Mouse (Mus musculus) hindbrain, embryonic 11.5 days (tissue): ENCODE results near the gene Serpinb1b. TPM values are rescaled to one million over a fixed set of nuclear protein-coding genes. Genes with fewer than 3 reads are reported as not detected.

Source experiments
- ATAC-seq: fragments of 200-750 bp; cut with Nextera tagmentation; 2 replicates; pipeline ENCODE4 v1.8.0; 2017; ENCODE audit warnings: mild to moderate bottlenecking, moderate TSS enrichment, moderate library complexity; ENCODE audit not compliant: low FRiP score
- DNase-seq: peaks from one replicate; pipeline ENCODE4 v3.0.0-alpha.2; 2015; ENCODE audit warnings: low spot score
- H3K27ac ChIP-seq: fragments of 300-500 bp; sonication (generic); 2 replicates; pipeline ENCODE4 v1.5.1; 2014; ENCODE audit warnings: mild to moderate bottlenecking, low read depth, low read length
- H3K27me3 ChIP-seq: fragments of 300-500 bp; sonication (generic); 2 replicates; pipeline ENCODE4 v1.6.1; 2014; ENCODE audit warnings: mild to moderate bottlenecking, low read length, moderate library complexity, mixed read lengths; ENCODE audit not compliant: control insufficient read depth, insufficient read depth
- H3K36me3 ChIP-seq: fragments of 300-500 bp; sonication (generic); 2 replicates; pipeline ENCODE4 v1.6.1; 2014; ENCODE audit warnings: mild to moderate bottlenecking, low read length, moderate library complexity, mixed read lengths; ENCODE audit not compliant: control insufficient read depth, insufficient read depth
- H3K4me1 ChIP-seq: fragments of 300-500 bp; sonication (generic); replicated peaks from 2 replicates; pipeline ENCODE4 v1.6.1; 2014; ENCODE audit warnings: low read length, mixed read lengths; ENCODE audit not compliant: control insufficient read depth, insufficient read depth
- H3K4me2 ChIP-seq: fragments of 300-500 bp; sonication (generic); replicated peaks from 2 replicates; pipeline ENCODE4 v1.6.1; 2014; ENCODE audit warnings: mild to moderate bottlenecking, low read depth, low read length
- H3K4me3 ChIP-seq: fragments of 300-500 bp; sonication (generic); 2 replicates; pipeline ENCODE4 v1.5.1; 2014; ENCODE audit warnings: low read depth, low read length
- H3K9ac ChIP-seq: fragments of 300-500 bp; sonication (generic); 2 replicates; pipeline ENCODE4 v1.6.1; 2014; ENCODE audit warnings: low read depth, low read length
- H3K9me3 ChIP-seq: fragments of 300-500 bp; sonication (generic); 2 replicates; pipeline ENCODE4 v1.6.1; 2016; ENCODE audit warnings: low read length; ENCODE audit not compliant: control insufficient read depth
- WGBS: fragments of 180-500 bp; shearing (Covaris S2); extraction: QIAGEN DNeasy Blood & Tissue Kit; methylation state at CpG from one replicate; pipeline ENCODE4 v1.1.7; 2014; 5-methylcytosine and 5-hydroxymethylcytosine counted together
- polyA plus RNA-seq: library from polyadenylated mRNA; unstranded; fragments of >200 nt; fragmentation: Nextera tagmentation; extraction: Ambion mirVana; gene quantifications from 2 replicates; pipeline ENCODE4 v1.2.1, GENCODE M21; 2014

Gene Serpinb1b
- polyA plus RNA-seq, 1 experiment from 2014 or later, result 4.1 TPM

GRCm38 (mm10) chr13:33067387-33067977 lies 10.9 kb upstream of the Serpinb1b start:
- 79% methylated on average over 1 of the region's 1 CpGs for WGBS
- H3K4me1 ChIP-seq, result no peaks in the 10 kb centered on the region
- ATAC-seq (no peak), DNase-seq (no peak)
- H3K4me2 ChIP-seq, result no peak overlapping the region
- H3K9ac ChIP-seq, result no peak overlapping the region
- H3K27ac ChIP-seq, result no peak overlapping the region
- H3K27me3 ChIP-seq, result no peaks in the 10 kb centered on the region
- no peak overlapping the region for H3K4me3 ChIP-seq
- no peaks in the 10 kb centered on the region for H3K36me3 ChIP-seq
- no peaks in the 10 kb centered on the region for H3K9me3 ChIP-seq

- Histone ChIP-seq H3K27me3 (no peaks in the 10 kb centered on the region), H3K9me3 (no peaks in the 10 kb centered on the region), H3K4me1 (no peaks in the 10 kb centered on the region), H3K4me3 (no peak overlapping the region), H3K9ac (no peak overlapping the region), H3K36me3 (no peaks in the 10 kb centered on the region), H3K4me2 (no peak overlapping the region), H3K27ac (no peak overlapping the region)
- 89% methylated on average over 3 of the region's 3 CpGs for WGBS
- DNase-seq (no peak), ATAC-seq (no peak)
Measured at GRCm38 (mm10) chr13:33068164-33068563, 10.2 kb upstream of the Serpinb1b start.

- no peak overlapping the region for H3K9ac ChIP-seq
- no peaks in the 10 kb centered on the region for H3K9me3 ChIP-seq
- H3K4me1 ChIP-seq, result no peaks in the 10 kb centered on the region
- 76% methylated on average over 5 of the region's 5 CpGs for WGBS
- ATAC-seq (no peak), DNase-seq (no peak)
- no peaks in the 10 kb centered on the region for H3K36me3 ChIP-seq
- no peak overlapping the region for H3K4me2 ChIP-seq
- H3K27me3 ChIP-seq, result no peaks in the 10 kb centered on the region
- no peak overlapping the region for H3K27ac ChIP-seq
- H3K4me3 ChIP-seq, result no peak overlapping the region
Measured at GRCm38 (mm10) chr13:33071776-33072175, 6.6 kb upstream of the Serpinb1b start.

- Histone ChIP-seq H3K27me3 (no peaks in the 10 kb centered on the region), H3K4me3 (no peak overlapping the region), H3K4me1 (no peaks in the 10 kb centered on the region), H3K9ac (no peak overlapping the region), H3K36me3 (no peaks in the 10 kb centered on the region), H3K9me3 (no peaks in the 10 kb centered on the region), H3K4me2 (no peak overlapping the region), H3K27ac (no peak overlapping the region)
- DNase-seq, result peak; percentile 29
- no peak for ATAC-seq
Measured at GRCm38 (mm10) chr13:33074029-33074428, 4.3 kb upstream of the Serpinb1b start.

- Histone ChIP-seq H3K4me1 (no peaks in the 10 kb centered on the region), H3K27me3 (no peaks in the 10 kb centered on the region), H3K9ac (no peak overlapping the region), H3K9me3 (no peaks in the 10 kb centered on the region), H3K4me3 (no peak overlapping the region), H3K36me3 (no peaks in the 10 kb centered on the region), H3K4me2 (no peak overlapping the region), H3K27ac (no peak overlapping the region)
- DNase-seq (no peak), ATAC-seq (no peak)
- WGBS, result 86% methylated on average over 3 of the region's 3 CpGs
Measured at GRCm38 (mm10) chr13:33076247-33076646, 2.1 kb upstream of the Serpinb1b start.

GRCm38 (mm10) chr13:33077026-33077685 lies 1.2 kb upstream of the Serpinb1b start:
- ATAC-seq (no peak), DNase-seq (no peak)
- Histone ChIP-seq H3K27me3 (no peaks in the 10 kb centered on the region), H3K36me3 (no peaks in the 10 kb centered on the region), H3K4me2 (no peak overlapping the region), H3K4me1 (no peaks in the 10 kb centered on the region), H3K9me3 (no peaks in the 10 kb centered on the region), H3K9ac (no peak overlapping the region), H3K4me3 (no peak overlapping the region), H3K27ac (no peak overlapping the region)
- WGBS, result 90% methylated on average over 10 of the region's 10 CpGs

- DNase-seq (peak; percentile 22), ATAC-seq (peak; percentile 71)
- no peaks in the 10 kb centered on the region for H3K27me3 ChIP-seq
- no peak overlapping the region for H3K4me2 ChIP-seq
- H3K9me3 ChIP-seq, result no peaks in the 10 kb centered on the region
- H3K36me3 ChIP-seq, result no peaks in the 10 kb centered on the region
- no peaks in the 10 kb centered on the region for H3K4me1 ChIP-seq
- H3K9ac ChIP-seq, result no peak overlapping the region
- H3K27ac ChIP-seq, result no peak overlapping the region
- no peak overlapping the region for H3K4me3 ChIP-seq
- WGBS, result 31% methylated on average over 6 of the region's 6 CpGs
Measured at GRCm38 (mm10) chr13:33079391-33079790, 1.0 kb downstream of the Serpinb1b start.

- no peaks in the 10 kb centered on the region for H3K27me3 ChIP-seq
- 15% methylated on average over 3 of the region's 3 CpGs for WGBS
- H3K4me2 ChIP-seq, result no peak overlapping the region
- no peak overlapping the region for H3K9ac ChIP-seq
- no peaks in the 10 kb centered on the region for H3K36me3 ChIP-seq
- H3K4me1 ChIP-seq, result no peaks in the 10 kb centered on the region
- ATAC-seq, result no peak
- H3K27ac ChIP-seq, result no peak overlapping the region
- H3K4me3 ChIP-seq, result no peak overlapping the region
- no peak for DNase-seq
- no peaks in the 10 kb centered on the region for H3K9me3 ChIP-seq
Measured at GRCm38 (mm10) chr13:33080356-33080755, 2.0 kb downstream of the Serpinb1b start.

- DNase-seq (no peak), ATAC-seq (no peak)
- no peaks in the 10 kb centered on the region for H3K27me3 ChIP-seq
- H3K4me2 ChIP-seq, result no peak overlapping the region
- H3K9ac ChIP-seq, result no peak overlapping the region
- H3K27ac ChIP-seq, result no peak overlapping the region
- H3K9me3 ChIP-seq, result no peaks in the 10 kb centered on the region
- WGBS, result 56% methylated on average over 2 of the region's 2 CpGs
- H3K4me1 ChIP-seq, result no peaks in the 10 kb centered on the region
- no peaks in the 10 kb centered on the region for H3K36me3 ChIP-seq
- H3K4me3 ChIP-seq, result no peak overlapping the region
Measured at GRCm38 (mm10) chr13:33083834-33084233, 5.5 kb downstream of the Serpinb1b start.
